Mouse (Mus musculus): Measurements from ENCODE around the gene Eif3l.
"Not testable (repeated sequence)": the region's sequence is repeated elsewhere in the genome, so short reads cannot be mapped to it uniquely, and the experiment has no call there.

Eif3l gene

GRCm38 (mm10) chr15:79074913-79075532, at the start of gene Eif3l:
Gene Eif3l, plus strand, starts transcription at chr15:79075179.
- ATAC-seq (ENCODE audit: insufficient number of reproducible peaks, low FRiP score, low TSS enrichment), result peak; percentile 86; the same call in 1 of the 2 replicates

DNA sequence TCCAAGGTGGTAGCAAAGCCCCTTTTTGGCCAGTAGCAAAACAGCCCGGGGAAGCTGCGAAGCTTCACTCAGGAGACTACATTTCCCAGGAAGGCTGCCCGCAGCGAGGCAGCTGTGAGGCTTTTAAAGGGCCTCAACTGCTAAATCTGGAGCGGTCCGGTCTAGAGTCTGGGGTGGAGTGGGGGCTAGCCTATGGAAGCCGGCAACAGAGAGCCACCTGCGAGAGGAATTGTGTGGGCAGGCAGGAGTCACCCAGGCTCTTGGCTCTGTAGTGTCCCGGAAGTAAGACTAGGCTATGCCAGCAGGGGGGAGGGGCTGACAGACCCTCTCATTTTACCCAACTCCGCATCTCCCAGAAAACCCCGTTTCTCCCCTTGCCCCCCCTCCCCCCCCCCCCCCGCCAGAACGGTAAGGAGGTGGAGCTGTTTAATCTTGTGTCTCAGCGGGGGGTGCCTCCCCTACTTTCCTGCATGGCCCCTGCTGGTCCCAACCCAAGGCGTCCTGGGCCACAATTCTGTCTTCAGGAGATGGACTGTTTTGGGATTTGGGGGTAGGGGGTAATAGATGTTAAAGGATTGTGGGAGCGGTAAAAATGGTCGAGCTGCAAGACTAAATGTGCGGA, 49.2 kb upstream of the Eif3l start:
- ATAC-seq (ENCODE audit: insufficient number of reproducible peaks, low FRiP score, low TSS enrichment), result no peak

GRCm38 (mm10) chr15:79026511-79027290, 48.3 kb upstream of the Eif3l start:
- no peak for ATAC-seq (ENCODE audit: insufficient number of reproducible peaks, low FRiP score, low TSS enrichment)

- ATAC-seq (ENCODE audit: insufficient number of reproducible peaks, low FRiP score, low TSS enrichment), result no peak
These were observed 47.4 kb upstream of the Eif3l start for GRCm38 (mm10) chr15:79027291-79028205.

- peak; percentile 82 for ATAC-seq (ENCODE audit: insufficient number of reproducible peaks, low FRiP score, low TSS enrichment)
These were observed 46.7 kb upstream of the Eif3l start, which contains the start of gene H1f0 for GRCm38 (mm10) chr15:79028237-79028738. Gene H1f0, plus strand, starts transcription at chr15:79028450.

- ATAC-seq (ENCODE audit: insufficient number of reproducible peaks, low FRiP score, low TSS enrichment), result no peak
These were observed 46.0 kb upstream of the Eif3l start for GRCm38 (mm10) chr15:79028823-79029484.

- no peak for ATAC-seq (ENCODE audit: insufficient number of reproducible peaks, low FRiP score, low TSS enrichment)
These were observed 45.3 kb upstream of the Eif3l start for GRCm38 (mm10) chr15:79029519-79030241.

- ATAC-seq (ENCODE audit: insufficient number of reproducible peaks, low FRiP score, low TSS enrichment), result peak; percentile 68
These were observed 44.2 kb upstream of the Eif3l start for GRCm38 (mm10) chr15:79030551-79031435.

DNA sequence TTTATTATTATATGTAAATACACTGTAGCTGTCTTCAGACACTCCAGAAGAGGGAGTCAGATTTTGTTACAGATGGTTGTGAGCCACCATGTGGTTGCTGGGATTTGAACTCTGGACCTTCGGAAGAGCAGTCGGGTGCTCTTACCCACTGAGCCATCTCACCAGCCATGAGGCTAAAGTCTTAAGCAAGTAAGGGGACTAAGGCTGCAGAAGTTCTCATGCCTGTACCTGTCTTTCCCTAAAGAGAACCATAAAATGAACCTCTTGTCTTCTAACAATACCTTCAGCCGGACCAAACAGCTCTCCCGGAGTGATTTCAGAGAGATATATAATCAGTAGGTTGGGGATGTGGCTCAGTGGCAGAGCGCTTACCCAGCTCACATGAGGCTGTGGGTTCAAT, 43.1 kb upstream of the Eif3l start:
- ATAC-seq (ENCODE audit: insufficient number of reproducible peaks, low FRiP score, low TSS enrichment), result not testable (repeated sequence)

DNA sequence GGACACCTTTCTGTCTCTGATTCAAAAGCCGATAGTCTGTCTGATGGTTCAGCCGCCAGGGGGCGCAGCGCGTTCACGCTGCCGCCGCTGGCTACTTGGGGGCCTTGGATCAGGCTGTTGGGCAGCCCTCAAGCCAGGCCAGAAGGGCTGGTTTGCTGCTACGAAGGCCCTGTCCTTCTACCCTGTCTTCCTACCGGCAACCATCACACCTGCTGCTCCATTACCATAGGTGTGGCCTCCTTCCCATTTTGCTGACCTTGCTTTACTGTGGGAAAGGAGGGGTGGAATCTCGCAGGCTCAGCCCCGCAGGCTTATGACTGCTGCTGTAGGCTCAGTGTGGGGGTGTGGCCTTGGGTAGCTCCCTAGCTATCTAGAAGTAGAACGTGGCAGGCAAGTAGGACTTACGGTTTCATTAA, 37.1 kb upstream of the Eif3l start:
- ATAC-seq (ENCODE audit: insufficient number of reproducible peaks, low FRiP score, low TSS enrichment), result peak; percentile 54; the same call in 1 of the 2 replicates

DNA sequence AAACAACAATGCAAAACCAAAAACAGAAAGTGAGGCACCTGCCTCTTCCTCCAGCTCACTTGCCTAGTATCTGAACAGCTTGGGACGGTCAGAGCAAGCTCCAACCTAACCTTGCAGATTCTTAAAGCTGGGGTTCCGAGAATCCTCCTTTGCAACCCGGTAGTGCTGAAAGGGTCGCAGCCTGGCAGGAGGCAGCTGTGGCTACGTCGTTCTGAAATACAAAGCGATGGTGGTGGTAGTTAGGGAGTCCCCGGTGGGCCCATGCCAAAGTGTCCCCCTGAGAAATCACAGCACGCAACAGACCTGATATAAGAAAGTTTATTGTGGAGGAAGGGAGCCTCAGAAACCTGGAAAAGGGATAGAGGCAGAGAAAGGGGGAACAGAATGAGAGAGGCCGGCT, 36.6 kb upstream of the Eif3l start:
- no peak for ATAC-seq (ENCODE audit: insufficient number of reproducible peaks, low FRiP score, low TSS enrichment)

- ATAC-seq (ENCODE audit: insufficient number of reproducible peaks, low FRiP score, low TSS enrichment), result 0 out of 2 replicates have a peak, but pooled peaks have one; percentile 36
These were observed 36.1 kb upstream of the Eif3l start for GRCm38 (mm10) chr15:79038853-79039252.

- ATAC-seq (ENCODE audit: insufficient number of reproducible peaks, low FRiP score, low TSS enrichment), result no peak
These were observed 34.2 kb upstream of the Eif3l start for GRCm38 (mm10) chr15:79040501-79041416.

DNA sequence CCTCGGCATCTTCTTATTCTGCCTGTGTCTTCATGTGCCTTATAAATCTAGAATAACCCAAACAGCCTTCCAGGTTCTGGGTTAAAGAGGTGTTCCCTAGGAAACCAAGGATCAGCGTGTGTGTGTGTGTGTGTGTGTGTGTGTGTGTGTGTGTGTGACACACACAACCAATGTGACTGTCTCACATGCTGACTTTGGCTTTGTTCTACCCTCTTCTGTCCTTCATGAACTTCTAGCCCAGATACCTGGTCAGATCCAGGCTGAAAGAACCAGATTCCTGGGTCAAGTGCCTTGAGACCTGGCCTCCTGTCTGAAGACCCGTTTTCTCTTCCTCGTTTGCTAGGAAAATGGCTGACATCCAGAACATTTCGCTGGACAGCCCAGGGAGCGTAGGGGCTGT, 33.4 kb upstream of the Eif3l start, which contains the start of gene Galr3:
Gene Galr3 (plus strand): TSS at position 301 of the 400 bp plus-strand sequence.
- no peak for ATAC-seq (ENCODE audit: insufficient number of reproducible peaks, low FRiP score, low TSS enrichment)

DNA sequence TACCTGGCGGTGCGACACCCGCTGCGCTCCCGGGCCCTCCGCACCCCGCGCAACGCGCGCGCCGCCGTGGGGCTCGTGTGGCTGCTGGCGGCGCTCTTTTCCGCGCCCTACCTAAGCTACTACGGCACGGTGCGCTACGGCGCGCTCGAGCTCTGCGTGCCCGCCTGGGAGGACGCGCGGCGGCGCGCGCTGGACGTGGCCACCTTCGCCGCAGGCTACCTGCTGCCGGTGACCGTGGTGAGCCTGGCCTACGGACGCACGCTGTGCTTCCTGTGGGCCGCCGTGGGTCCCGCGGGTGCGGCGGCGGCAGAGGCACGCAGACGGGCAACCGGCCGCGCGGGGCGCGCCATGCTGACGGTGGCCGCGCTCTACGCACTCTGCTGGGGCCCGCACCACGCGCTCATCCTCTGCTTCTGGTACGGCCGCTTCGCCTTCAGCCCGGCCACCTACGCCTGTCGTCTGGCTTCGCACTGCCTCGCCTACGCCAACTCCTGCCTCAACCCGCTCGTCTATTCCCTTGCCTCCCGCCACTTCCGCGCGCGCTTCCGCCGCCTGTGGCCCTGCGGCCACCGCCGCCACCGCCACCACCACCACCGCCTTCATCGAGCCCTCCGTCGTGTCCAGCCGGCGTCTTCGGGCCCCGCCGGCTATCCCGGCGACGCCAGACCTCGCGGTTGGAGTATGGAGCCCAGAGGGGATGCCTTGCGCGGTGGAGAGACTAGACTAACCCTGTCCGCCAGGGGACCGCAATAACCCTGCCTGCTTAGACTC, 32.1 kb upstream of the Eif3l start:
- ATAC-seq (ENCODE audit: insufficient number of reproducible peaks, low FRiP score, low TSS enrichment), result peak; percentile 23; the same call in 1 of the 2 replicates

DNA sequence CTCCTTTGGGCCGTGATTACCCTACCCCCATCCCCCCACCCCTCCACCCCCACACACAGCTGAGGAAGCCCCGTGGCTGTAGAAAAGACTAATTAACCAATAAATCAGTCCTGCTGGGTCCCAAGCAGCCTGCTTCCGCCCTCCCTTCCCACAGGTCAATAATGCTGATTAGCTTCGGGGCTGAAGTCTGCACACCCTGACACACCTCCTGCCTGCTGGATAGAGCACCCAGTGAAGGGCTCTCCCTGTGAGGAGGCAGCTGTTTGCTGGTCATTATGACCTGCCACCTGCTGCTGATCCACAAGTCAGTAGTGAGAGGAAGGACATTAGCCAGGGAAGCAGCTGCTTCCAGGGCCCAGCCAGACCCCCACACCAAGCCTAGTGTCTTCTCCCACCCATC, 30.1 kb upstream of the Eif3l start:
- no peak for ATAC-seq (ENCODE audit: insufficient number of reproducible peaks, low FRiP score, low TSS enrichment)
